Mouse (Mus musculus): ENCODE measurements around the gene Celf1. TPM values are rescaled to one million over a fixed set of nuclear protein-coding genes. Genes with fewer than 3 reads are reported as not detected.

Celf1 gene
- total RNA-seq, 2 experiments from 2014 or later: 40.7 to 44.0 TPM

DNA sequence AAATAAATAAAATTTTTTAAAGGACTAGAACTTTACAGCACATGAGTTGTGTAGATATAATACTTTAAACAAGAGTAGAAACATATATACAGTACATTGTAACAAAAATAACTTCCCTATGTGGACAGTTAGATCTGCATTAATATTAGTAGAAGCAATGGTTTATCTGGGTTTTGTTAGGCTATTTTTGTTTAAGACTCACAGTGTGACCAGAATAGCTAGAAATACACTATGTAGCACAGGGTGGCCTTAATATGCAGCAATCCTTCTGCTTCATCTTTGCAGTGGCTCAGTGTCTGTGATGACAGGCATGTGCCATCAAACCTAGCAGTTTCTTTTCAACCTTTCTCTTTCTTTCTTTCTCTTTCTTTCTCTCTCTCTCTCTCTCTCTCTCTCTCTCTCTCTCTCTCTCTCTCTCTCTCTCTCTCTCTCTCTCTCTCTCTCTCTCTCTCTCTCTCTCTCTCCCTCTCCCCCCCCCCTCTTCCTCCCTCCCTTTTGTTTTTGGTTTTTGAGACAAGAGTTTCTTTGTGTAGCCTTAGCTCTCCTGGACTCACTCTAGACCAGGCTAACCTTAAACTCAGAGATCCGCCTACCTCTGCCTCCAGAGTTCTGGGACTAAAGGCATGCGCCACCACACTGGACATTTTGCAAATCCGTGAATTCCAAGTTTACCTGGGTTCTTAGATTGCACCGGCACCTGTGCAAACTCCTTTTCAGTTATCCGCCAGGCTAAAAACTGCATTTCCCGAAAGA, 113.2 kb downstream of the Celf1 start:
- intact Hi-C loops (cut with DNase I; ENCODE audit: low total_unique reads): no loop called here
- no peak for DNase-seq

DNA sequence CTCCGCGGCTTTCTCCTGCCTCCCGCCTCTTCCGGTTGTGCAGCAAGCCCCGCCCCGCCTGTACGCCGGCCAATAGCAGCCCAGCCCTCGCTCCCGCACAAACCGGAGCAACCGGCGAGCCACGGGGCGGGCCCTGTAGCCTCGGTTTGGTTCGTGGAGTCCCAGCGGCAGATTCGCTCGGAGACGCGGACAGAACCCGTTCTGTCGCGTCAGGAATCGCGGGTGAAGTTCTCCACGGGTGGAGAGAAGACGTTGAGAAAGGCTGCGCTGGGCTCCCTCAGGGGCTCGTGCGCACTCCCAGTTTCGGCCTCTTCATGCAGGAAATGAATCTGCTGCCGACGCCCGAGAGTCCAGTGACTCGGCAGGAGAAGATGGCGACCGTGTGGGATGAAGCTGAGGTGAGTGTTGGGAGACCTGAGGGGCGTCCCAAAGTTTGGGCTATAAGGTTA, 113.8 kb downstream of the Celf1 start, which contains the start of gene Psmc3:
Gene Psmc3, plus strand, starts transcription at position 76 of the 449 bp plus-strand sequence.
- intact Hi-C loops (cut with DNase I; ENCODE audit: low total_unique reads): no loop called here
- peak; percentile 99 for DNase-seq

DNA sequence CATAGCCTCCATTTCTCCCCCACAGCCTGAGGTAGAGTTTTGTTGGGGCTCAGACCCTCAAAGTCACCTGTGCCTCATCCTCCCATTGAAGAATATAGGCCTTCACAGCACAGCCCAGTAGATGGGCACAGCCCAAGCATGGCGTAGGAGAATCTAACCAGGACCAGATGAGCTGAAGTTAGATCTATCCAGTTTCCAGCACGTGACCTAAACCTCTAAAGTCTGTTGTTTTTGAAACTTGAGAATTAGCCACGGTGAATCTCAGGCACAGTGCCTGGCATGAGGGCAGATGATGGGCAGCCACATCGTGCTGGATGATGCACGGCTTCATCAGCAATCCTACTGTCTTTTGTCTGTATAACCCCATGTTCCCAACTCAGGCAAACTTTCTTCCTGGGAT, 118.3 kb downstream of the Celf1 start:
- intact Hi-C loops (cut with DNase I; ENCODE audit: low total_unique reads): no loop called here
- no peak for DNase-seq

DNA sequence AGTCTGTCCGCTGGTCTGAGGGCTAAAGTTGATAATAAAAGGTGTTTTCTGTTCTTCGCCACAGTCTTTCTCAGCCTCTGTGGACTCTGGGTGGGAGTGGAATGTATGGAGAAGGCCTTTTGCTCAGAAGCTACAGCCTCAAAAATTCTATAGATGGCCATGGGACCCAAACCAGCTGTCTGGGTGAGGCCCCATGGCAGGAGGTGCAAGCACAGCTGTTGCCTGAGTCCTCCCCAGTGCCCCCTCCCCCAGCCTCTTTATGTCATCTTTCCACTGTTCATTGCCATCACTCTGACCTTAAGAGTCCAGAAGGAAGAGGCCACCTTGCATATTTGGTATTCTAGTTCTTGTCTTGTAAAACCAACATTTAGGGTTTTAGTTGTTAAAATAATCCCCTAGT, 119.2 kb downstream of the Celf1 start:
- no peak for DNase-seq
- intact Hi-C loops (cut with DNase I; ENCODE audit: low total_unique reads): no loop called here

DNA sequence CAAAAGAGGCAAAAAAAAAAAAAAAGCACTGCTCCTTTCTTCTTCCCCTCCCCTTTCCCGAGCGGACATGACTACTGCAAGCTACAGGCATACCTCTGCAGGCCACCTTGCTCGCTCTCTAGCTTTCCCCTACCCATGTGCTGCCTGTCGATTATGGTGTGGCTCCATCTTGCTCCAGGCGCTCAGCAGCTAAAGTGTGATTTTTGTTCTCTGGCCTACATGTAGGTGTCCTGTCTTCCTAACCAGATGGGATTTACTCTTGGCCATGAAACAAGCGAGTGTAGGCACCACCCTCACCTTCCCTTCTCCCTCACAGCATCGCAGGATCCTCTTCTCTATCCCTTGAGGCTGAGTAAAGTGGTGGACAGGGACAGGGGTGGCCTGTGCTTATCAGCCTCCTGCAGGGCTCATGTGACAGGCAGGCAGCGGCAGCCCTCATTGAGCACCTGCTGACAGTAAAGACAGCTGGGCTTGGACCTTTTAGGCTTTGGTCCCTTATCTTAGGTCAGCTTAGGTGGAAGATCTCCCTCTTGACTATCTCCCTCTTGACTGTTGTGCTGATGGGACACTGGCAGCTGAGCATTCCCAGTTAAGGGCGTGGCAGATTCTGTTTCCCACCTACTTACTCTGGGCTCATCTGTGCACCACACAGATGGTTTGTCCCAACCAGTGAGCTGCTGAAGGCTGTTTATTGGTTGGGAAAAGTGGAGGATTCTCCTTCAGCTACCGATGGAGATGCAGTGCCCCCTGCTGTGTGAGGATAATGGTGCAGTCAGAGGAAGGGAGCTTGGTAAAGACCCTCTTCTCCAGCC, 120.6 kb downstream of the Celf1 start:
- intact Hi-C loops (cut with DNase I; ENCODE audit: low total_unique reads): loop anchor here (5.0 kb wide), 1 partner anchor 193 kb away; no protein-coding TSS in a partner anchor
- peak; percentile 38 for DNase-seq

DNA sequence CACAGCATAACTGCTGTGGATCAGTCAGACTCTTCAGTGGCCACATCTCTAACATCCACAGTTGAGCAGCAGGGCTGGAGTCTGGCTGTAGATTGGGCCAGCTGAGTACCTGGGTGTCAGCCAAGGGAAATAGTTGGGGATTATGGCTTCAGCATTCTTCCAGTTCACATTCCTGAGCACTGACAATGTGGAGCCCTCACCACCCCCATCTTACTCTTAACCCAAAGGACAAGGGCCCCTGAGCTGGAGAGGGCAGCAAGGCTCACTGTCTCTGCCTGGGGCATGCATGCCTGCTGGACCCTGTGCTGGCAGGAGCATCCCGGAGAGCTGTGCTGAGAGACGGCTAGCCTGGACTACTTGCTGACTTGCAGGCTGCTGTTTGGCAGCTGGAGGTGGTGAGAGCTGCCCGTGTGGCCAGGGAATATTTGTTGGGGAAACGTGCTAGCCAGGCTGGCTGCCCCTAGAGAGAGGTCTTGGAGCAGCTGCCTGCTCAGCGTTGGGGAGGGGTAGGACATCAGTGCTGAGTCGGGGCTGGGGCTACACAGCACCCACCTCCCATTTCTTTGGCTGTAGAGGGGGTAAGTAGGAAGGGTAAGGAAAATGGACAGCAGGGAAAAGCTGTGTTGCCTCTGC, 121.8 kb downstream of the Celf1 start:
- intact Hi-C loops (cut with DNase I; ENCODE audit: low total_unique reads): loop anchor here (5.0 kb wide), 1 partner anchor 195 kb away; no protein-coding TSS in a partner anchor
- peak; percentile 67 for DNase-seq

DNA sequence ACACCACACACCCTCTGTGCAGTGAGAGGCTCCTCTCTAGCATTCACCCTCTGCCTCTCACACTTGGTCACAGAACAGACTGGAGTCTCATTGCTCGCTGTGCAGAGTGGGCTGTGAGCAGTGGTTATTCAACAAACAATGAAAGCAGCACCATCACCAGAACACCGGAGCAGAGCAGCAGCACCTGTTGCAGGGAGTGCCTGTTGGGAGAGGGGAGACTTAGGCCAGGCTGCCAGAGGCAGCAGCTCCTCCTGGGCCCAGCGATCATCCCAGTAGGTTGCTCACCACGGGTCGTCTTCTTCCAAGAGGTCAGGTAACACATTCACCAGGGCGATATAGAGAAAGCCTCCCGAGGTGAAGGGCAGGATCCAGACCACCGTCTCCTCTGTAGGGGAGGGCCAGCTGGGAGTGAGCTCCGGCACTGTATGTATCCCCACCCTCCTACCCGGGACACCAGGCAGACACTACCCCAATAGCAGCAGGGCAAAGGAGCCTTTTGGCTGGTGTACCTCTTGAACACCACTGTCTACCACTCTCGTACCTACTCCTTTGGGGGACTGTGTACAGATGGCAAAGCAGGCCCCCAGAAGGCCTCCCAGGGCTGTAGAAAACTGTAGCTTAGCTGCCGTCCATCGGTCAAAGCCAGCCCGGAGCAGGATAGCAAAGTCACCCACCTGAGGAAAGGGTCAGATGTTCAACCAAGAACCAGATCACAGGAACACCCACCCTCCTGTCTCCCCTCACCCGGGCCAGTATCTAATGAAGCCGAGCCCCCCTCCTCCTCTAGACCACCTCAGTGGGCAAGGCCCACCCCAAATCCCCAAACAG, 122.8 kb downstream of the Celf1 start:
- intact Hi-C loops (cut with DNase I; ENCODE audit: low total_unique reads): loop anchor here (5.0 kb wide), 1 partner anchor 196 kb away; no protein-coding TSS in a partner anchor
- no peak for DNase-seq

DNA sequence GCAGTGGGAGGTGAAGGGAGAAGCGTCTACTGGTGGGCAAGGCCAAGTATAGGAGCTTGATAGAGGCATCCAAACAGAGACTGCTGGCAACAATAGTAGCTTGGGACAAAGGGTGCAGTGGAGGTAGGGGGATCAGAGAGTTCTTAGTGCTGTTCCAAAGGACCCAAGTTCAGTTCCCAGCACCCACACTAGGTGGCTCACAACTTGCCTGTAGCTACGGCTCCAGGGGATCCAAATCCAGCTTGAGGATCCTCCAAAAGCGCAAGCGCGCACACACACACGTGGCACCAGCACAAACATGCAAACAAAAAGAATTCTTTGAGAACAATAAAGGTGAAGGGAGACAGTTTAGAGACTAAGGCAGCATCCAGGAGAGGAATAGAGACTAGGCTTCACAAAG, 124.0 kb downstream of the Celf1 start:
- no peak for DNase-seq
- intact Hi-C loops (cut with DNase I; ENCODE audit: low total_unique reads): loop anchor here (5.0 kb wide), 1 partner anchor 197 kb away; no protein-coding TSS in a partner anchor

DNA sequence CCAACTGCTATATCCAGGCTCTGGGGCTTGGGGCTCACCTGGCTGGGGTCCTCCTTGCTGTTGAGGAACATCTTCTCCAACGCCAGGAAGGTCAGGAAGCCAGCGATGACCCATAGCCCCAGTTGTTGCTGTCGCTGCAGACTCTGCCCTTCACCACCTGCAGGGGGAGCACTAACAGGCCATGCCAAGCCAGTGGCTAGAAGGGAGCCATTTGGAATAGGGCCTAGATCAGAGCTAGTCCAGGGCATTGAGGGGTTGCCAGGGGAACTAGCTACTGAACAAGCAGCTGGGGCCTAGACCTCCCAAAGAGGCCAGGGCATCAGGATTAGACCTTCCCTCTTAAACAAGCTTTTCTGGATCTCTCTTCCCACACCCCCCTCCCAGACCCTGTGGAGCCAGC, 125.4 kb downstream of the Celf1 start:
- peak; percentile 74 for DNase-seq
- intact Hi-C loops (cut with DNase I; ENCODE audit: low total_unique reads): no loop called here

DNA sequence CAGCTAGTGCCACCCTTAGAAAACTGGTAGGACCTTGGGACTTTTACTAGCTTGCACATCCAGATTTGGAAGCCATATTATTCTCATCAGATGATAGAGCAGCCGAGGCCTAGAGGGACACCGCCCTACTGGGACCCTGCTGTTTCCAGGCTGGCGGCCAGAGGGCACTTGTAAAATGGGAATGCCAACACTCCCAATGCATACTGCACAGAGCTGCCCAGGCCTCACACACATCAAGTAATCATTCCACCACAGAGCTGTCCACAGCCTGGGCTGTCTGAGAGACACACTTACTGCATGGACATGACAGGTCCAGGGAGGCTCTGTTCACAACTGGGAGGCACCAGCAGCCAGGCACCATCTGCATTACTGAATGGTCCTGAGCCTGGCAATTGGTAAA, 126.3 kb downstream of the Celf1 start:
- no peak for DNase-seq
- intact Hi-C loops (cut with DNase I; ENCODE audit: low total_unique reads): no loop called here

DNA sequence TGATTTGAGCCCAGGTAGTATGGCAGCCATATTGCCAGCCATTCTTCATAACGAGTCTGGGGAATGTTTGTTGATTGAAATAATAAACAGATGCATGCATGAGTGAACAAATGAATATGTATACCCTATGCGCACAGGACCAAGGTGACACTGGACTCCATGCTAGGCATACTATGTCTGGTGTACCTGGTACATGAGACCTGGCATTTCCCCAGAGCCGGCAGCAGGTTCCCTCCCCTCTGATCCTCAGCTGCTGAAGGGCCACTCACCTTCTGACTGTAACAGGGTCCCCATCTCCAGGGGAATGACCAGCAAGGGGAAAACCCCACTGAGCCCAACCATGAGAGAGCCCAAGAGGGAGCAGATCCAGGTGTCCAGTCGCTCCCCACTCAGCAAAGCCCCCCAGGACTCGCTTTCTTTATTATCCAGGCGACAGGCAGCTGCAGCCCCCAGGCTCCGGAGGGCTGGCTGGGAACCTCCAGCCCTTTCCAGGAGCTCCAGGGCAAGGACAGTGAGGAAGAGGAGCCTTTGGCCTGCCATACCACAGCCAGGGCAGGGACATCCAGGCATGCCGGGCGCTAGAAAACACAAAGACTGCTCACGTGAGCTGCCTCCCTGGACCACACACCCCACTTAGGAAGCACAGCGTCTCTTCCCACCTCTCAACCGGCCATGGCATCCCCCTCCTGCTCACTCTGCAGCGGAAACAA, 128.1 kb downstream of the Celf1 start:
- intact Hi-C loops (cut with DNase I; ENCODE audit: low total_unique reads): no loop called here
- no peak for DNase-seq

DNA sequence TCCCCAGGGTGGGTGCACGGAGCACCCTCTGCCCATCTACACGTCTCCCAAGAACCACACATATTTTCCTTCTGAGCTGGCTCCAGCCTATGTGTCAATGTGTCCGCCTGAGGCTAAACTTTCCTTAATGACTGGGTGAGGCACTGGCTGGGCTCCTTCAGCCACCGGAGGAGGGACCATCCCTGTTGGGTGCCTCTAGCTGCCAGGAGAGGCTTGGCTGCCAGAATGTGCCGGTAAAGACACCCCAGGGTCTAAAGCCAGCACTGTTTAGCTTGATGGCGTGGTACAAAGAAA, 128.6 kb downstream of the Celf1 start:
- intact Hi-C loops (cut with DNase I; ENCODE audit: low total_unique reads): no loop called here

More for the DNA sequence above, 128.6 kb downstream of the Celf1 start:
- DNase-seq: no peak

Other genes with a start within 250 kb of the Celf1 start
- gene Fnbp4, start 195.0 kb upstream of the Celf1 start, total RNA-seq (2021): 10 to 100 TPM; 13.4 to 17.3 TPM
- gene Agbl2, start 157.7 kb upstream of the Celf1 start, total RNA-seq (2021): under 1 TPM; 0.51 to 0.58 TPM
- gene Mtch2, start 93.2 kb upstream of the Celf1 start, total RNA-seq (2021): 100 to 1,000 TPM; 144 to 162 TPM
- 1 to 10 TPM; 5.0 to 6.5 TPM for gene C1qtnf4, start 54.5 kb upstream of the Celf1 start, total RNA-seq (2021)
- 10 to 100 TPM; 12.9 to 14.5 TPM for gene Kbtbd4, start 35.6 kb upstream of the Celf1 start, total RNA-seq (2021)
- 100 to 1,000 TPM; 444 to 537 TPM for gene Ndufs3, start 35.6 kb upstream of the Celf1 start, total RNA-seq (2021)
- gene Rapsn, start 95.2 kb downstream of the Celf1 start, total RNA-seq (2021): 10 to 100 TPM; 22.4 to 23.0 TPM
- gene Psmc3, start 113.6 kb downstream of the Celf1 start, total RNA-seq (2021): 100 to 1,000 TPM; 279 to 288 TPM
- gene Slc39a13, start 130.0 kb downstream of the Celf1 start, total RNA-seq (2021): 10 to 100 TPM; 21.7 to 25.9 TPM
- gene Spi1, start 142.0 kb downstream of the Celf1 start, total RNA-seq (2021): 1 to 10 TPM; 1.5 to 2.1 TPM
- gene Mybpc3, start 177.8 kb downstream of the Celf1 start, total RNA-seq (2021): under 1 TPM in 1 of 2 experiments, not detected in 1; 0.09 TPM
- gene Madd, start 243.5 kb downstream of the Celf1 start, total RNA-seq (2021): 1 to 10 TPM; 5.0 to 5.9 TPM